Mouse (Mus musculus) heart, postnatal 0 days (tissue): Measurements from ENCODE around the gene Fbf1. TPM values are rescaled to one million over a fixed set of nuclear protein-coding genes. Genes with fewer than 3 reads are reported as not detected.

Experiments used
- ATAC-seq: fragments of 200-750 bp; cut with Nextera tagmentation; 2 replicates; pipeline ENCODE4 v1.8.0; 2017; ENCODE audit warnings: low read depth, moderate number of reproducible peaks, moderate library complexity; ENCODE audit not compliant: insufficient read depth
- DNase-seq: peaks from one replicate; pipeline ENCODE4 v3.0.0-alpha.2; 2016; ENCODE audit warnings: low spot score
- H3K27ac ChIP-seq: fragments of 300-500 bp; sonication (generic); 2 replicates; pipeline ENCODE4 v1.5.1; 2014; ENCODE audit warnings: low read depth, mild to moderate bottlenecking
- H3K27me3 ChIP-seq: fragments of 300-500 bp; sonication (generic); 2 replicates; pipeline ENCODE4 v1.6.1; 2014; ENCODE audit warnings: low read length, mixed read lengths; ENCODE audit not compliant: control insufficient read depth, insufficient read depth
- H3K36me3 ChIP-seq: fragments of 300-500 bp; sonication (generic); replicated peaks from 2 replicates; pipeline ENCODE4 v1.6.1; 2014; ENCODE audit warnings: low read length, mixed read lengths; ENCODE audit not compliant: control insufficient read depth, insufficient read depth
- H3K4me1 ChIP-seq: fragments of 300-500 bp; sonication (generic); 2 replicates; pipeline ENCODE4 v1.6.1; 2014; ENCODE audit warnings: antibody characterized with exemption; ENCODE audit not compliant: control insufficient read depth, insufficient read depth
- H3K4me2 ChIP-seq: fragments of 300-500 bp; sonication (generic); 2 replicates; pipeline ENCODE4 v1.6.1; 2014; ENCODE audit warnings: low read depth, mild to moderate bottlenecking, low read length, moderate library complexity
- H3K4me3 ChIP-seq: fragments of 300-500 bp; sonication (generic); 2 replicates; pipeline ENCODE4 v1.5.1; 2014; ENCODE audit warnings: low read depth, low read length
- H3K9ac ChIP-seq: fragments of 300-500 bp; sonication (generic); replicated peaks from 2 replicates; pipeline ENCODE4 v1.6.1; 2014; ENCODE audit warnings: low read depth, low read length, mixed read lengths
- H3K9me3 ChIP-seq: fragments of 300-500 bp; sonication (generic); replicated peaks from 2 replicates; pipeline ENCODE4 v1.6.1; 2016; ENCODE audit warnings: low read length; ENCODE audit not compliant: control insufficient read depth
- CTCF ChIP-seq: IDR thresholded peaks from 2 replicates; pipeline ENCODE4 v1.5.1; 2016; ENCODE audit warnings: antibody characterized with exemption, control low read depth, low read depth
- EP300 ChIP-seq: IDR thresholded peaks from 2 replicates; pipeline ENCODE4 v1.6.1; 2016; ENCODE audit warnings: antibody characterized with exemption, low read depth
- WGBS: fragments of 180-500 bp; shearing (Covaris S2); extraction: QIAGEN DNeasy Blood & Tissue Kit; methylation state at CpG from one replicate; pipeline ENCODE4 v1.1.7; 2014; 5-methylcytosine and 5-hydroxymethylcytosine counted together
- polyA plus RNA-seq: library from polyadenylated mRNA; unstranded; fragments of >200 nt; fragmentation: Nextera tagmentation; extraction: Ambion mirVana; gene quantifications from 2 replicates; pipeline ENCODE4 v1.2.1, GENCODE M21; 2015
- total RNA-seq: library from RNA; depleted of rRNA; stranded (reverse); fragments of >200 nt; gene quantifications from 2 replicates; pipeline ENCODE4 v1.2.3, GENCODE M21; 2014; ENCODE audit warnings: low replicate concordance

Fbf1 gene
- total and polyA plus RNA-seq, 2 experiments from 2014 or later: 8.5 to 22.8 TPM

DNA sequence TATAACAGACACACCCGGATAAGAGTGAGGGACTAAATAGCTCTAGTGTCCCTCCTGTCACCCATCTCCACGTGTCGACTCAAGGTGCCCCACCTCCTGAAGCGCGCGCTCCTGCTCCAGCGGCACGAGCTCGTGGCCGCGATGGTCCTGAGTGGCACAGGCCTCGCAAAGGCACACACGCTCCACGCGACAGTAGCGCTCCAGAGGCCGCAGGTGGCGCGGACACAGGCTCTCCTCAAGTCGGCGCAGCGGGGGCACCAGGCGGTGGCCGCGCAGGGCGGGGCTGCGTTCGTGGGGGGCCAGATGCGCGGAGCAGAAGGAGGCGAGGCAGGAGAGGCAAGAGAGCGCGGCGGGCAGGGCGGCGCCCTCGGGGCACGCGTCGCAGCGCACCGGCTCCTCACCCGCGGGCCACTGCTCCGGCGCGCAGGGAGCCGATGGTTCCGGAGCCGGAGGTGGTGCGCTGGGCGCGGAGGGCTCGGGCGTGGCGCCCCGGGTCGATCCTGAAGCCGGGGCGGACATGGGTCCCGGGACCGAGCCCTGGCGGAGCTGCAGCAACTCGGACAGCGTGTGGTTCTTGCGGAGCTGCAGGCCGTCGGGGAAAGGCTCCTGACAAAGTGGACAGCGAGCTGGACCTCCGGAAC is 58.4 kb downstream of the Fbf1 start:
- peak; percentile 29 for ATAC-seq
- Histone ChIP-seq H3K4me1 (peaks cover 25% of the 10 kb centered on the region; the same call in 1 of the 2 replicates), H3K27ac (peak overlapping the region; percentile 95), H3K9ac (peak overlapping the region; percentile 90), H3K36me3 (peaks cover 14% of the 10 kb centered on the region; the same call in 1 of the 2 replicates), H3K4me3 (peak overlapping the region; percentile 89), H3K9me3 (no peaks in the 10 kb centered on the region), H3K27me3 (no peaks in the 10 kb centered on the region), H3K4me2 (peak overlapping the region; percentile 66)
- TF ChIP-seq EP300 (no peak), CTCF (no peak)
- WGBS: under 1% methylated on average over 58 of the region's 70 CpGs
- DNase-seq: no peak

DNA sequence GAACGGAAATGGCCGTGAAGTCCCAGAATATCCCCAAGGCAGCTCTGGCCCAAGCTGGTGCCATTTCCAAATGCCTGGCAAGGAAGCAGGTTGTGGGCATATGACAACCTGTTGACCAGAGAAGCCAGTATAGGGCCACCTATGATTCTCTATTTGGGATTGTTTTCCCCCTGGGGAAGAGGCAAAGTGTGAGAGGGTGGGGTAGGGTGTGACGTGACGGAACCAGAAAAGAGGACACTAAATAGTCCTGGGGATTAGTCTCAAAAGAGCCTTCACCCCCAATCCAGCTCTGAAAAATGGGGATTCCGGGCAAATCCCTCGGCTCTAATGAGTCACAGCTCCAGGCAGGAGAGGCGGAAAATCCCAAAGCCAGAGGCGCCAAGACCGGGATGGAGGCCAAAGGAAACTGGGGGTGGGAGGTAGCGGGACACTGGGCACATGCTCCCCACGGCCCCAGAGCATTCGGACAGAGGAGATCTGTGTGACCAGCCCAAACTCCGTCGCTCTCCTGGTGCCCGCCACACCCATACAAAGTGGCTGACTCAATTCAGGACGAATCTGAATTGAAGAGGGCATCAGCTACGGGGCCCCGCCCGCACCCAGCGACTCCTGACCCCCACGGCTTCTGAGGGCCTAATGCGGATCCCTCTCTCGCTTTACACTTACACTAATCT is 59.4 kb downstream of the Fbf1 start:
- H3K4me1 ChIP-seq: peaks cover 35% of the 10 kb centered on the region
- H3K27me3 ChIP-seq: no peaks in the 10 kb centered on the region
- H3K9me3 ChIP-seq: no peaks in the 10 kb centered on the region
- peak overlapping the region; percentile 66 for H3K4me2 ChIP-seq
- DNase-seq (peak; percentile 69), ATAC-seq (no peak)
- H3K4me3 ChIP-seq: peak overlapping the region; percentile 89
- TF ChIP-seq EP300 (no peak), CTCF (no peak)
- WGBS: 6% methylated on average over 23 of the region's 23 CpGs
- H3K27ac ChIP-seq: peak overlapping the region; percentile 95
- H3K9ac ChIP-seq: peak overlapping the region; percentile 90
- H3K36me3 ChIP-seq: peaks cover 14% of the 10 kb centered on the region; the same call in 1 of the 2 replicates

DNA sequence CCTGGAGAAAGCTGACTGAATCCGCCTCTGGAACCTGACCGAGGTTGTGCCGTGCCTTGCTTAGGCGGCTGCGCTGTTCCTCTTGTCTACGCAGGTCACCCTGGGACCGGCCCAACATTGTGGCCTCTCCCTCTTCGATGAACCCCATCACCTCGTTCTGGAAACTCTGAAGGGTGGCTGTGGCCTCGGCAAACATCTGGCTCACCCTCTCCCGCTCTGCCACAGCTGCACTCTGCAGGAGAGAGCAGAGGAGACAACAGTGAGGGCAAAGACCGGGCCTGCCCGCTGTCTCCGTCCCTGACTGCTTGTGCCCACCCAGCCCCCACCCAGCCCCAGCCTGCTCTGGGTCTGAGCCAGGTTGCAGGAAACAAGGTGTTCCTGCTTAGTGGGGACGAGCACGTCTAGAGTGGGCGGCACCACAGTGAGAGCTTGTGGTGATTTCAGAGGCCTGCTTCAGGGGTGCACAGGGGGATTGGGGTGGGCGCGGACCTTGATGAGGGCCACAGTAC is 60.1 kb downstream of the Fbf1 start:
- Histone ChIP-seq H3K4me2 (peak overlapping the region; percentile 66), H3K9me3 (no peaks in the 10 kb centered on the region), H3K36me3 (peaks cover 14% of the 10 kb centered on the region; the same call in 1 of the 2 replicates), H3K4me1 (peaks cover 42% of the 10 kb centered on the region), H3K4me3 (peak overlapping the region; percentile 89), H3K27ac (peak overlapping the region; percentile 95), H3K9ac (peak overlapping the region; percentile 90), H3K27me3 (no peaks in the 10 kb centered on the region)
- TF ChIP-seq EP300: no peak
- no peak for TF ChIP-seq CTCF
- DNase-seq: no peak
- ATAC-seq: no peak
- 40% methylated on average over 19 of the region's 19 CpGs for WGBS

DNA sequence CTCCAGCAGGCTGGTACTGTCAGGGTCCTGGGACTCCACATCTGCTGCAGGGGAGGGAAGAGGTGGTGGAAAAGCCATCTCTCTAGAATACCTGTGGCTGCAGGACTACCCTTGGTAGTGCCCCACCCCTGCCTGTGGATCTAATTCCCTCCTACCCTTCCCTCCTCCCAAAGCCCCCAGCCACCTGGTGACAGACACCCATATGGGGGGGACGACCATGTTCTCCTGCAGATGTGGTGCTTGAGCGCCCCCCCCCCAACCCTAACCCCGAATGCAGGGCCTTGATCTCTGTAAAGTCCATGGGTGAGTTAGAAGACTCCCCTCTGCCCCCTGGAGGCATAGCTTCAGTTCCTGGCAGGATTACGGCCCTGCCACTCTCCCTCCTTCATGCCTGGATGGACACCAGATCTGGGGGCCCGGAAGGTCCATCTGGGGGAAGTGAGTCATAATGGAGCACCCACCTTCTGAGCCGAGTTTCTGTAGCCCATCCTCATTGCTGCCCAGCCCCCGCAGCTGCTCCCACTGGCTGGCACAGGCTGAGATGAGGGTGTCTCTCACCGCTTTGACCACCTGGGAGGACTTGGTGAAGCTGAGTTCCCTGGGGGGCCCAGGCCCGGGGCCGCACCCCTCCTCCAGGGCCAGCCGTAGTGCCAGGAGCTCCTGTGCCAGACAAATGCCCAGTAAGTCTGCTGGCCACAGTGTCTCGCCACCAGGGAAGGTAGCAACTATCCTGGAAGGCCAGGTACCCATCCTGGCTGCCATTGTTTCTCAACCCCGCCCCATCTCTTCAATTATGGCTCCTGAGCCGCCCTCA is 60.8 kb downstream of the Fbf1 start:
- peak; percentile 33 for TF ChIP-seq CTCF
- no peak for TF ChIP-seq EP300
- peaks cover 45% of the 10 kb centered on the region for H3K4me1 ChIP-seq
- no peaks in the 10 kb centered on the region for H3K27me3 ChIP-seq
- WGBS: 46% methylated on average over 12 of the region's 14 CpGs
- H3K36me3 ChIP-seq: peaks cover 14% of the 10 kb centered on the region; the same call in 1 of the 2 replicates
- peak overlapping the region; percentile 89 for H3K4me3 ChIP-seq
- H3K4me2 ChIP-seq: peak overlapping the region; percentile 66
- DNase-seq: no peak
- H3K9me3 ChIP-seq: no peaks in the 10 kb centered on the region
- peak overlapping the region; percentile 95 for H3K27ac ChIP-seq
- peak overlapping the region; percentile 90; the same call in 1 of the 2 replicates for H3K9ac ChIP-seq
- no peak for ATAC-seq
